Mouse (Mus musculus) ES-E14 (cell line): ENCODE measurements around the gene Dnah6. TPM values are rescaled to one million over a fixed set of nuclear protein-coding genes. Genes with fewer than 3 reads are reported as not detected.

Experiments
- DNase-seq: peaks from one replicate; pipeline ENCODE4 v3.0.0-alpha.2; 2013; ENCODE audit warnings: low read depth, low spot score
- H3K27ac ChIP-seq: 2 replicates; pipeline ENCODE4 v1.5.1; 2012; ENCODE audit warnings: low read depth, mild to moderate bottlenecking, low read length, moderate library complexity, mixed read lengths; ENCODE audit not compliant: poor library complexity, insufficient read depth, severe bottlenecking
- H3K36me3 ChIP-seq: 2 replicates; pipeline ENCODE4 v1.6.1; 2012; ENCODE audit warnings: mild to moderate bottlenecking, low read length, moderate library complexity, mixed read lengths; ENCODE audit not compliant: control insufficient read depth, poor library complexity, insufficient read depth, severe bottlenecking
- H3K4me1 ChIP-seq, 2 experiments: fragments of 150-350 bp in 1 of 2; sonication (generic) in 1 of 2; 2 replicates each; pipeline ENCODE4 v1.6.1; 2012; ENCODE audit warnings: low read length in 2 of 2, mild to moderate bottlenecking in 1 of 2, mixed read lengths in 1 of 2; ENCODE audit not compliant: control insufficient read depth in 2 of 2, insufficient read depth in 2 of 2, poor library complexity in 1 of 2
- H3K4me3 ChIP-seq, 2 experiments: fragments of 150-350 bp in 1 of 2; sonication (generic) in 1 of 2; 2 replicates each; pipeline ENCODE4 v1.5.1; 2012; ENCODE audit warnings: low read length in 2 of 2, low read depth in 1 of 2, mild to moderate bottlenecking in 1 of 2, mixed read lengths in 1 of 2; ENCODE audit not compliant: insufficient read depth in 1 of 2, poor library complexity in 1 of 2, severe bottlenecking in 1 of 2
- H3K9ac ChIP-seq: 2 replicates; pipeline ENCODE4 v1.6.1; 2012; ENCODE audit warnings: low read depth, mild to moderate bottlenecking, low read length, mixed read lengths; ENCODE audit not compliant: poor library complexity, insufficient read depth, severe bottlenecking
- H3K9me3 ChIP-seq: fragments of 150-350 bp; sonication (generic); 2 replicates; pipeline ENCODE4 v1.6.1; 2012; ENCODE audit warnings: low read depth, mild to moderate bottlenecking, low read length; ENCODE audit not compliant: control insufficient read depth, insufficient read depth
- CHD2 ChIP-seq: IDR thresholded peaks from 2 replicates; pipeline ENCODE4 v1.6.1; 2014; ENCODE audit warnings: mild to moderate bottlenecking, low read depth, low read length, inconsistent platforms
- HCFC1 ChIP-seq: IDR thresholded peaks from 2 replicates; pipeline ENCODE4 v1.6.1; 2012; ENCODE audit warnings: low read length, inconsistent platforms, borderline replicate concordance; ENCODE audit not compliant: insufficient read depth
- MAFK ChIP-seq: IDR thresholded peaks from 2 replicates; pipeline ENCODE4 v1.6.1; 2014; ENCODE audit warnings: mild to moderate bottlenecking, low read depth, low read length, inconsistent platforms; ENCODE audit not compliant: insufficient read depth
- ZC3H11A ChIP-seq: IDR thresholded peaks from 2 replicates; pipeline ENCODE4 v1.6.1; 2012; ENCODE audit warnings: low read depth, mild to moderate bottlenecking, inconsistent platforms, low read length, borderline replicate concordance
- ZNF384 ChIP-seq: IDR thresholded peaks from 2 replicates; pipeline ENCODE4 v1.6.1; 2012; ENCODE audit warnings: low read depth, low read length, inconsistent platforms
- in situ Hi-C, 2 experiments: fragments of 600-800 bp; cut with MboI; formaldehyde crosslinking; loops; one replicate each; pipeline ENCODE4 v1.15.1; 2025; ENCODE audit warnings: low sequenced_read_pairs in 2 of 2, inconsistent platforms in 1 of 2; ENCODE audit not compliant: unreplicated experiment in 2 of 2
- total RNA-seq: library from RNA; depleted of rRNA; stranded (reverse); fragments of 300-350 nt; gene quantifications from 2 replicates; pipeline ENCODE4 v1.2.3, GENCODE M21; 2012

Dnah6 gene
- total RNA-seq, 1 experiment: 0.54 TPM

- in situ Hi-C loops: no loop called here
- Histone ChIP-seq H3K27ac (no peak overlapping the region), H3K36me3 (no peaks in the 10 kb centered on the region), H3K9me3 (0 out of 2 replicates have a peak, but pooled peaks cover 1% of the 10 kb centered on the region), H3K9ac (no peak overlapping the region), H3K4me1 (no peaks in the 10 kb centered on the region), H3K4me3 (no peak overlapping the region)
- TF ChIP-seq ZC3H11A (no peak), MAFK (no peak), HCFC1 (no peak)
- DNase-seq: no peak
Measured at GRCm38 (mm10) chr6:72993688-72994082, 227.8 kb downstream of the Dnah6 start.

GRCm38 (mm10) chr6:72993054-72993687 is 228.3 kb downstream of the Dnah6 start:
- Histone ChIP-seq H3K9me3 (0 out of 2 replicates have a peak, but pooled peaks cover 1% of the 10 kb centered on the region), H3K36me3 (no peaks in the 10 kb centered on the region), H3K4me3 (no peak overlapping the region), H3K27ac (no peak overlapping the region), H3K4me1 (no peaks in the 10 kb centered on the region), H3K9ac (no peak overlapping the region)
- in situ Hi-C loops: no loop called here
- DNase-seq: no peak
- TF ChIP-seq HCFC1: no peak
- no peak for TF ChIP-seq MAFK
- TF ChIP-seq CHD2: no peak
- TF ChIP-seq ZNF384: no peak
- TF ChIP-seq ZC3H11A: no peak

- no peak overlapping the region for H3K4me3 ChIP-seq
- no peaks in the 10 kb centered on the region for H3K4me1 ChIP-seq
- no peaks in the 10 kb centered on the region for H3K36me3 ChIP-seq
- no peak overlapping the region for H3K9ac ChIP-seq
- in situ Hi-C loops: no loop called here
- H3K27ac ChIP-seq: no peak overlapping the region
- TF ChIP-seq CHD2: no peak
- TF ChIP-seq ZNF384: no peak
- no peak for TF ChIP-seq ZC3H11A
- TF ChIP-seq MAFK: no peak
- TF ChIP-seq HCFC1: no peak
- 0 out of 2 replicates have a peak, but pooled peaks cover 1% of the 10 kb centered on the region for H3K9me3 ChIP-seq
- no peak for DNase-seq
Measured at GRCm38 (mm10) chr6:72990206-72990605, 231.2 kb downstream of the Dnah6 start.

GRCm38 (mm10) chr6:72989028-72989736 is 232.3 kb downstream of the Dnah6 start:
- 0 out of 2 replicates have a peak, but pooled peaks cover 1% of the 10 kb centered on the region for H3K9me3 ChIP-seq
- no peak overlapping the region for H3K27ac ChIP-seq
- no peak overlapping the region for H3K4me3 ChIP-seq
- no peak overlapping the region for H3K9ac ChIP-seq
- H3K36me3 ChIP-seq: no peaks in the 10 kb centered on the region
- H3K4me1 ChIP-seq: no peaks in the 10 kb centered on the region
- no peak for TF ChIP-seq ZC3H11A
- 0 out of 2 replicates have a peak, but pooled peaks have one; percentile 9 for TF ChIP-seq MAFK
- in situ Hi-C loops: no loop called here
- no peak for DNase-seq

GRCm38 (mm10) chr6:72982506-72982905 is 238.9 kb downstream of the Dnah6 start:
- peaks cover 0 to 5% of the 10 kb centered on the region in 2 experiments; a peak in 1 of 4 replicates for H3K4me1 ChIP-seq
- H3K36me3 ChIP-seq: no peaks in the 10 kb centered on the region
- TF ChIP-seq MAFK (no peak), CHD2 (no peak), HCFC1 (no peak), ZNF384 (no peak), ZC3H11A (no peak)
- H3K9me3 ChIP-seq: no peaks in the 10 kb centered on the region
- in situ Hi-C loops: no loop called here
- no peak overlapping the region for H3K27ac ChIP-seq
- no peak overlapping the region for H3K4me3 ChIP-seq
- DNase-seq: no peak
- no peak overlapping the region for H3K9ac ChIP-seq
